Mouse (Mus musculus): ENCODE results near the gene Msh5.

Msh5 gene

DNA sequence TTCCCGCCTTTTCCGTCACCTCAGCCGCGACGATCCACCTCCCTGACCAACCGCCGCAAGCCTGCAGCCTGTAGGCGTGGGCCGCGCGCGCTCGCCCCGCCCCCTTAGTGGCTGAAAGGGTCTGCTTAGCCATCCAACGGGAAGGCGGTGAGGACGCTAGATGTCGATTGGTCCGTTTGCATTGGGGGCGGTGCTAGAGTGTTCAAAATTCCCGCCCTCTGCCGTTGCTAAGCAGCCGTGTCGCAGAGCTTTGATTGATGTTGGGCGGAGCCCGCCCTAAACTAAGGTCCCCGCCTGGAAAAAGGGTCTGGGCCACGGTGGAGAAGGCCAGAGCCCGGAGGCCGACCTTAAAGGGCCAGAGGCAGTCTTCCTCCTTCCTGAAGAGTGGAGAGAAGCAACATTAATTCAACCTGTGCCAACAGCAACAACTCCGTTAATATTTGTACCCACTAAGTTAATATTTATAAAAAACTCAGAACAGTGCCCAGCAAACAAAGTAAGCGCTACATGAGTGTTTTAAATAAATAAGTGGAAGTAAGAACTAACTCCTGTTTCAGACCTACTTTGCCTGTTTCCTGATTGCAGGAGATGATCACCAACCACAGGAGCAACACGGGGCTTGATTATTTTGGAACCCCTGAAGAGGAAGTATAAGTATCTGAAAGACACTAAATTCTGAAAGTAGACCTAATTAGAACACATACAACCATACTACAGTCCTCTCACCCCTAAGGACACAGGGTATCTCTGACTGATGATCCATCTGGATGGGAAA, at the start of gene Msh5:
Gene Msh5 (minus strand): TSS at position 65 of the 775 bp plus-strand sequence.
- peak; percentile 92 to 98 for DNase-seq (ENCODE audit: low spot score in 2 of 2)

DNA sequence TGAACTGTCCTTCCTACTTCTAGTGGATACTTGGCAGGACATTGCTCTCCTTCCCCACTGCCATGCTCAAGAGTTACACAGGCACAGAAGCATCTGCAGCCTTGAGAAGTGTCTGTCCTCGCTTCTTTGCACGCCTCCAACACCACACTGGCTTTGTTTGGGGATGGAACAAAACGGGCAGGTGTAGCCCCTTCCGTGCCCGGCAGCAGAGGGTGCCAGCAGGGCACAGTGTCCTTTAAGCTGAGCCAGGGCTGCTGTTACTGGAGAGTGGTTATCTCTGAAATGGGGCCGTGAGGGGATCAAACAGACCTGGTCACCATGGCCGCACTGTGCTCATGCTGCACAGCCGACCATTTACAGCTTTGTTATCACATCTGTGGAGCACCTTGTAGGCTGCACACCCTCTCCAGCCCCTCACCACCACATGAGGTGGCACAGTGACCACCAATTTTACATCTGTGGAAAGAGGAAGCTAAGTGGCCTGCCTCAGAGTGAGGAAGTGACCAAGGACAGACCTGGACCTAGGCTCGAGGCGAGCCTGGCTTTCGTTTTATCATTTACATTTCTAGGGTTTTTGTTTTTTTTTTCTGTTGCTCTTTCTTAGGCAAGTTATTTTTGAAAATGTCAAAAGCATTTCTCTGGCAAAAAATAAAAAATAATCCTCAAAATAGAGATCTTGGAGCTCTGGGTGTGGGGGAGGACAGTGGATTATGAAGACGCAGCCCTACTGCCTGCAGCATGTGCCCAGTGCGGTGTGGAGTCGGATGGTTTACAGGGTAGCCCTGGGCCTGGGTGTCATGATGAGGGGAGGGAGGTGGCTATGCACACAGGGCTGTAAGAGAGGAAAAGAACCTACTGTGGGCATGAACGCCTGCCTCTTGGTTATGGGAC, 48.2 kb upstream of the Msh5 start:
- DNase-seq (ENCODE audit: low spot score in 2 of 2), result no peak

DNA sequence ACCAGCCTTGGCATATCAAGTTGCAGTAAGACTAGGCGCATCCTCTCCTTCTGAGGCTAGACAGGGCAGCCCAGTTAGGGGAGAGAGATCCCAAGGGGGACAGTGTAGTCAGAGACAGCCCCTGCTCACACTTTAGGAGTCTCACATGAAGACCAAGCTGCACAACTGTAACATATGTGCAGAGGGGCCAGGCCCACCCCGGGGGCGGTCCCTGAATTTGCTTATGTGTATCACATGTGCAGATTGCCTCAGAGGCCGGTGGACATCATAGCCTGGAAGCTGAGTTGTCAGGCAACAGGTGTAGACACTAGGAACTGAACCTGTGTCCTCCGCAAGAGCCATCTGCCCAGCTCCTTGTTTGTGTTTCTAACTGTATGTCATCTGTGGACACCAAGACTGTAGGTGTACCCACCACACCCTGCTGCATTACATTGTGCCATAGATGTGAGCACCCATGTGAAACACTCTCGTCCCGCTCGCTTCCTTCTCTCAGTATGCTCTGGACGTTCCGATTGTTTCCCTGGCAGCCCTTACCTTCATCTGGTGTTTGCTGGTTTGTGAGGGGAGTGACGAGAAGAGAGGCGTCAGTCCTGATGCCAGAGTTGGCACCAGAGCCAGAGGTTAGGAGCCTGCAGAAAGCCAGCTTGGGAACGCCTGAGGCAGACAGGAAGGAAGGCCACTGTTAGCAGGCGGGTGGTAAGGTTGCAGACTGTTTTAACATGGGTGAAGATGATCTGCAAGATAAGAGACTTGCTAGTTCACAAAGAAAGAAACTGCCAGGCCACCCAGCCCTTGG, 46.1 kb upstream of the Msh5 start:
- no peak for DNase-seq (ENCODE audit: low spot score in 2 of 2)

DNA sequence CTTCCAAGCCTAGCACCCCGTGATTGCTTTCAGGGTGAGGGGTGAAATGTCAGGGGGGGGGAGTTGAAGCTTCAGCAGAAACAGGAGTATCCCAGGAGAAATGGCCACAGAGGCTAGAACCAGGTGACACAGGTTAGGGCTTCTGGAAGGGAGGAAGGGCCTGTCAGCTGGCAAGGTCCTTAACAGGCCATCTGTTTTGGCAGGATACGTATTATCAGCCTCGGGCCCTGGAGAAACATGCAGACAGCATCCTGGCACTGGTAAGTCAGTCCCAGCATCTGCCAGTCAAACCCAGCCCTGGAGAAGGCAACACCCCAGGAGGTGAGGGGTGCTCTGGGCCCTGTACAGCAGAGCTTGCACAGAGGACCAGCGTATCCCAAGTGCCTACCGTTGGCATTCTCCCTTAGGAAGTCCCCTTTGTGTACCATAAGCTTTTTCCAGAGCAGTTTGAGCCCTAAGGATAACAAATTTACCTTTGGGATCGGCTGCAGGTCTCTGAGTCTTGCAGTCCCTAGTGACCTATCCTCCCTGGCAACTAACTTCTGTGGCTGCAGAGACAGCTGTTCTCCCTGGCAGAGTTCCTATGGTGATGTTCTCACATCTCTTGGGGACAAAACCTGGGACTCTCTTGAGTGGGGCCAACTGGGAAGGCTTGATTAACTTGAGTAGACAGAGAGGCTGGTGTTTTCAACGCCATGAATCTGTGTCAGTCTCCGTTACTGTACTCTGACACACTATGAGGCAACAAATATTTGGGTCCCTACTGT, 43.8 kb upstream of the Msh5 start:
- peak in 1 of 2 experiments; percentile 57 for DNase-seq (ENCODE audit: low spot score in 2 of 2)

DNA sequence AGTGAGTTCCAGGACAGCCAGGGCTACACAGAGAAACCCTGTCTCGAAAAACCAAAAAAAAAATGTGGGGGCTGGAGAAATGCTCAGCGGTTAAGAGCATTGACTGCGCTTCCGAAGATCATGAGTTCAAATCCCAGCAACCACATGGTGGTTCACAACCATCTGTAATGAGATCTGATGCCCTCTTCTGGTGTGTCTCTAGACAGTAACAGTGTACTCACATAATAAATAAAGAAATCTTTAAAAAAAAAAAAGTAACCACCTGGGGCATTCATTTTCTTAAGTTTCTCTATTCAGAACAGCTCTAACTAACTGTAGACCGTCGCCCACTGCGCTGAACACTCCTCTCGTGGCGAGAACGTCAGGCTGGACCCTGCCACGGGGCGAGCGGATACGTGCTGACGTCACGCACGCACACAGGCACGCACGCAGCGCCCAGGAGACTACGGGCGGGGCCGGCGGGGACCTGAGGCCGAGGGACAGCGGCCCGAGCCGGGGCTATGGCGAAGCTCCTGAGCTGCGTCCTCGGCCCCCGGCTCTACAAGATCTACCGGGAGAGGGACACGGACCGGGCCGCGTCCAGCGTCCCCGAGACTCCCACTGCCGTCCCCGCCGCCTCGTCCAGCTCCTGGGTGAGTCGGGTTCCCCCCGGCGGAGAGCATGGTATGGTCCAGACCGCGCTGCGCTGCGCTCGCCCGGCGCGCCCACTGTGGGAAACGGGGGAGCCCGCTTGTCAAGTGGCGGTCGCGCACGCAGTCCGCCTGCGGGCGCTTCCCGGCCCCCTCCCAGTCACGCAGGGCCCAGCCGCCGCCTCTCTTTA, 42.5 kb upstream of the Msh5 start, which contains the start of gene Abhd16a:
Gene Abhd16a (plus strand): TSS at position 439 of the 820 bp plus-strand sequence.
- peak; percentile 77 to 93 for DNase-seq (ENCODE audit: low spot score in 2 of 2)

DNA sequence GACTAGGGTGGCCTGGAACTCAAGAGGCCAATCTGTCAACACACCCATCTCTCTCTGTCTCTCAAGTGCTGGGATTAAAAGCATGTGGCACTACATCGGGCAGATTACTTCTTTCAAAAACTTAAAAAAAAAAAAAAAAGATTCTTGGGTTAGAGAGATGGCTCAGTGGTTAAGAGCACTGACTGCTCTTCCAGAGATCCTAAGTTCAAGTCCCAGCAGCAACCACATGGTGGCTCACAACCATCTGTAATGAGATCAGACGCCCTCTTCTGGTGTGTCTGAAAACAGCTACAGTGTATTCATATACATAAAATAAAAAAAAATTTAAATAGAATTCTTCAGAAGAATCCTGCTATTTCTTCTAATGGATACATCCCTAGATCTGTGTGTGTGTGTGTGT, 41.6 kb upstream of the Msh5 start:
- DNase-seq (ENCODE audit: low spot score in 2 of 2), result no peak

DNA sequence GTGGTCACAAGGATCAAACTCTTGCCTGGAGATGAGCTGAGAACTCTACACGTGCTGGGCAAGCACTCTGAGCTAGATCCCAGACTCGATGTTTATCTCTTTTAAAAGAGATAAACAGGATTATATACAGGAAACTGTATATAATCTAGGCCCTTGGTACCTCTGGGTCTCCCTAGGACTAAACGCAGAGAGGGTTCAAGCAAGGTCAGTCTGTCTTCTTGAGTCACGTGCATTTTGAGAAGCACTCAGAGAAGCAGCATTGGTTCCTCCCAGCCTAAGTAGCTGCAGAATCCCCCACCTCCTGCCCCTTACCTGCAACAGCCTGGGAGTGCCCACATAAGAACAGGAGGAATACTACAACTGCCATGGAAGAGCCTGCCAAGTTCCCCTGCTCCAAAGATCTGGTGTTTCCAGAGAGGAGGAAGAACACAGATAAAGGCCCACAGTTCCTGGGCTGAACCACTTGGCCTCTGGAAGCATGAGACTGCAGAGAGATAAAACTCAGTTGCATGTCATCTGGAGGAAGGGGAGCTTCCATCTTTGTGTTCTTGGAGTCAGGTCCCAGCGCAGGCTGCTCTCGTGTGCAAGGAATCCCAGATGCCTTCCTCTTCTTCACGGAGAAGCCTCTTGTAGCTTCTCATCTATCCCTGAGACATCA, 38.8 kb upstream of the Msh5 start, which contains the start of gene Ly6g6f:
Gene Ly6g6f (minus strand): TSS at position 403 of the 658 bp plus-strand sequence.
- no peak for DNase-seq (ENCODE audit: low spot score in 2 of 2)

DNA sequence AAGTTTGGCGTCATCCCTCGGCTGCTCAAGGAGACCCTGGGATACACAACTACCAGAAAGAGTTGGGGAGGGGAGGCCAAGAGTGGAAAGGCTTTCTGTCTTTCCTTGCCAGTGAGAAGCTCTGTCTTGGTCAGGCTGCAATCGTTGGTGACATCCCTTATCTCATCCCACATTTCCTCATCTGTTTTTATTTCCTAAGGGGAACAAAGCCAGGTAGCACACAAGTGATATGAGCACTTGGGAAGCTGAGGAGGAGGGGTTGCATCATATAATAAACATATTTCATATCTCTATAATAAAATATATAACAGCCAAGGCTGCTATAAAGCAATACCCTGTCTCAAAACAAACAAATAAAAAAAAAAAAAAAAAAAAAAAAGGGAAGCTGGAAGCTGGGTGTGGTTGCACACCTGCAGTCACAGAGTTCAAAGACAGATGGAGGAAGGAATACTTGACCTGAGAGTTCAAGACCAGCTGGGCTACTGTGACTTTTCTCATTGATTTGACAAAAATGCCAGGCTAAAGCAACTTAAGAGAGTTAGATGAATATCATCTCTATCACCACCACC, 37.5 kb upstream of the Msh5 start:
- DNase-seq (ENCODE audit: low spot score in 2 of 2), result no peak

DNA sequence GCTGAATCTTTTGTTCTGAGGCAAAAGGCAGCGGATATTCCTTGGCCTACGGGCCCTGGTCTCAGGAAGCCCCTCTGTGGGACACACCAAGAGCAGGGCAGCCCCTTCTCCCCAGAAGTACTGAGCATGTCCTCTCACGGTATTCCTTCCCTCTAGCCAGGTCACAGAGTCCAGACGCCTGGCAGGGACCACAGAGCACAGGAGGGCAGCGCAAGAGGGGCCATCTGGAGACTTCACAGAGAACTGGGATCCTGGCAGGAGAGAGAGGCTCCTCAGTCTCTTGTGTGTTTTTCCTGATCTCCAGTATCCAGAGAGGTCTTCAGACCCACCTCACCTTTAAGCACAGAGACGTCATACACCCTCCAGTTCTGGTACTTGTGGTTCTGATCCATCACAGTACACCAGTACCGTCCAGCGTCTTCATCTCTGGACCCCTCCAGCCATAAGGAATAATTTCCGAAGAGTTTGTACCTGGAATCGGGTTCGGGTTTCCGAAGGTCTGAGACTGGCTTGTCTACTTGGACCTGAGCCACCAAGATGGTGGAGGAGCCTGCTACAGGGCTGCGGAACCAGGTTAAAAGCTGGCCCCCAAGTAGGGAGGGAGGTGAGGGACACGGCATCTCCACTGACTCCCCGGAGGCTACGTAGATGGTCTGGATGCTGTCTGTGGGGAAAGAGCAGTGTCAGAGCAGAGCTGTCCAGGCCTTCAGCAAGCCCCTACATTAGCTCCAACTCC, 36.5 kb upstream of the Msh5 start:
- no peak for DNase-seq (ENCODE audit: low spot score in 2 of 2)

DNA sequence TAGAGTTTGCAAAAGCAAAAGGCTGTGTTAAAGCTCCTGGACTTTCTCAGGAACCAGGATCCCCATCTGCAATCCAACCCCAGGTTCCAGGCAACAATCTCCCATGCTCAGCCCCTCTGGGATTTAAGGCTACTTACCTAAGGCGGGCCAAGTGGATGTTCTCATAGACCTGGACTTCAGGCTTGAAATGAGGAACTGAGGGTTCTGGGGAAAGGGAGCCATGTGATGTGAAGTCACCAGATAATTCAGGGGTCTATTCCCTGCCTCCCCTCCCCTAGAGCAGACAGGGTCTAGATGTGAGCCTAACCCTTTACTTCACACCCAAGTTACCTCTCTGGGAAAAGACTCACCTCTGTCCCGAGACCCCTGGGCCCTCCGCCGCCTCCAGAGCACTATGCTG, 34.2 kb upstream of the Msh5 start:
- DNase-seq (ENCODE audit: low spot score in 2 of 2), result no peak

DNA sequence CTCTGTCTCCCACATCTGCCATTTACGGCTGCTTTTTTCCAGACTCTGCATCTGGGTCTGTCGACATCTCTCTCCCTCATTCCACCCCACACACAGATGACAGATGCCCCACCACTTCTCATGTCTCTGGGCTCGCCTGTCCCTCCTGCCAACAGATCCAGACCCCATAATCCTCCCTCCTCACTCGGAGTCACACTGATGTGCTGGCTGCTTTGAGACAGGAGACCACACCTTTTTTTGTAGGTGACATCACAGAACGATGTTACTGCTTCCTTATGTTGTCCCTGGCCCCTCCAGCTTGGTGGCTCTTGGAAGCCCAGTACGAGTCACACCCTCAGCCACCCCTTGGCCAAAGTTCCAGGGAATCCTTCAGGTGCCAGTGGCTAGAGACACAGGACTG, 33.7 kb upstream of the Msh5 start:
- no peak for DNase-seq (ENCODE audit: low spot score in 2 of 2)

DNA sequence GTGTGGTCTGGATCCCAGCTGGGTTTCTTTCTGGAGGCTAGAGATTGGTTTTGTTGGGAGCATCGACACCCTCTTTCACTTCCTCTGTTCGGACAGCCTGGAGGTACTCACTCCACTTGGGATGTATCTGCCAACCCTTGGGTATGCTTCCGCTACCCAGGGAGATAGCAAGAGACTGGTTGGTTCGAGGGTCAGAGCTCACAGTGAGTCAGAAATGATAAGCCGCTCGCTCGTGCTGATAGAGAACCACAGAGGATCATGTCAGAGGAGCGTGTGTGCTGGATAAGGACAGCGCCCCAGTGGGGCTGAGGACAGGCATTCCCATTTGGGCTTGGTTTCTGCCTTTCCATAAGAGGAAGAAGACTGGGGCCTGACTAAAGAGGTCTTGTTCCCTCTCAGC, 33.2 kb upstream of the Msh5 start:
- DNase-seq (ENCODE audit: low spot score in 2 of 2), result no peak

DNA sequence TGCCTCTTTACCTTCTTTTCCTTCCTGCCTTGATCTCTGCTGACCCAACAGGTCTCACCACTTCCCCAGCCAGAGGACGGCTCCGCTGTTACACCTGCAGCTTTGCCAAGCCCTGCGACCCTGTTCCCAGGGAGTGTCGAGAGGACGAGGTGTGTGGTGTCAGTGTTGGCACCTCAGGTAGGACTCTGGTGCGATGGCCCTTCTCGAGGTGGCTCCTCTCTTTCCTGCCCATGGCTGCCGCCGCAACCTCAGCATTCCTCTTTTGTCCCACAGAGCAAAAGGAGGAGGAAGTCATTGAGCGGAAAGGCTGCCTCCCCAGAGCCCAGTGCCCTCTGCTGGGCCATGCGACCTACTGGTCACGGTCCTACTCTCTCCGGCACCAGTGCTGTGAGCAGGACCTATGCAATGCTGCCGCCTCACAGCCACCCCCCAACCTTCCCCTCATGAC, 31.3 kb upstream of the Msh5 start, which contains the start of gene Ly6g6d:
Gene Ly6g6d (minus strand): TSS at position 280 of the 448 bp plus-strand sequence.
- DNase-seq (ENCODE audit: low spot score in 2 of 2), result no peak

DNA sequence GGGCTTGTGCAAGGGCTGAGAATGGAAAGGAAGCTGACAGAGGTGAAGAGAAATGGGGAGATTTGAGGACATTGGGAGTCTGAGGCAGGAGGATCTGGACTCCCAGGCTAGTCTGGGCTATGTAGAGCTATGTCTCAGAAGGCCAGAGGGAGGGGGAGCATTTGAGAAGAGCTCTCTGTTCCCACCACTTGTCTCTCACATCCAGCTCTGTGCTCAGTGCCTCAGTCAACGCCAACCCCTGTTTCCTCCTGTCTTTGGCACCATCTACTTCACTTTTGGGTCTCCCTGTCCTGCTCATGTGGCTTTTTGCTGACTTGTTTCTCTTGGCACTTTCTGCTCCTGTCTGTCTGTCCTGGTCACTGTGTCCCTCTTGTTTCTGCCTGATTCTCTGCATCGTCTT, 30.7 kb upstream of the Msh5 start:
- no peak for DNase-seq (ENCODE audit: low spot score in 2 of 2)

DNA sequence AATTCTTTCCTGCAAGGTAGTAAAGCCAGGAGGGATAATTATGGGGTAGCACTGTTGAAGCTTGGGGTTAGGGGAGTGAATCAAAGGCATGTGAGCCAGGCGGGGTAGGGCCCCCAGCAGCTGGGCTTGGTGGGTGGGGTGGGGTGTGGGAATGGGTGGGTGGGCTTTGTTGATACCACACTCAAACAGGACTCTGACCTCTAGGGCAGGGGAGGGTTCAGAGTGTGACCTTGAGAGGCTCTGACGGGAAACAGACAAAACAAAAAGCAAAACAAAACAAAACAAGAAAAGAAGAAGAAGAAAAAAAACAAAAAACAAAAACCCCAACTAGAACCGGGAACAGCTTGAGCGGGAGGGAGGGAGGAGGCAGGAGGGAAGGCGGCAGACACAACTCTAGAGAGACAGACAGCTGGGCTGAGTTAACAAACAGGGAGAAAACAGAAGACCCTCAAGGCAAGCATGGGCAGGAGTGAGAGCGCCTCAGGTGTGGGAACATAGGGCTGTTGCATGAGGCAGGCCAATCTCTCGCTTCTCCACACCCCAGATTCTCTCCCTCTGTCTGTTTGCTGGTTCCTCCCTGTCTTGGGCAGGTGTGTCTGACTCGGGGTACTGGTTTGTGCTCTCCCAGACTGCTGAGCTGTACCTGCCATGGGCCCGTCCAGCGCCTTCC, 30.1 kb upstream of the Msh5 start, which contains the start of gene Ly6g6e:
Gene Ly6g6e (plus strand): TSS at position 396 of the 670 bp plus-strand sequence.
- no peak for DNase-seq (ENCODE audit: low spot score in 2 of 2)

DNA sequence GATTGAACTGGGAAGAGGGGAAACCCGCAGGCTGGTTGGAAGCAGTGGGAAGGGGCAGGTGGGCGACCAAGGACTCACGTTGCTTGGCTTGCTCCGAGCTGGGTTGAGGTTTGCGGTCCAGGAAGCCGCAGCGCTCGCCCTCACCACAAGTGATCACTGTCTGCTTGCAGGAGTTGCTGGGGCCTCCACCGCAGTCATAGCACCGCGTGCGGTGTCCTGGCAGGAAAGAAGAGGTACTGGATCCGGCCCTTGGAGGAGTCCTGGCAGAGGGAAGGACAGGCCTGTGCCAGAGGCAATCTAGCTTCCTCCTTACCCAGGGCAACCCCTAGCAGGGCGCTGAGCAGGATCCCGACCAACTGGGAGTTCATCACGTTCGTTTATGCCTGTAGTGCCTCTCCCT, 27.6 kb upstream of the Msh5 start:
- no peak for DNase-seq (ENCODE audit: low spot score in 2 of 2)

DNA sequence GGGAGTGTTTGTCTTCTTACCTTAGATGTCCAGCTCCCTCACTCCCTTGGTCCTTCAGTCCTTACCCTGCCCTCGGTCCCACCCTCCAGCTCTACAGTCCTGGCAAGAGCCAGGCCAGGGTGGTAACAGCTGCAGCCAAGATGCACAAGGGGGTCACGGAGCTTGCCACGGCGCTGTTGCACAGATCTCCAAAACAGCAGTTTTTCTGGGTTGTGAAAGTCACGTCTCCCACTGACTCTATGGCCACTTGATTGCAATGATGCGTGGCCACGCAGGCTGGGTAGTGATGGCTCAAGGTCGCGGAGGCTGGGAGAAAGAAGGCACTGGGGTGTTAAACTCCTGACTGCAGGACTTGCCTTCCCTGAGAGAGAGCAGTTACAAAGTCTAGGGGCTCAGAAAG, 24.9 kb upstream of the Msh5 start:
- no peak for DNase-seq (ENCODE audit: low spot score in 2 of 2)

Data from cerebellum, postnatal 4 days (tissue).